Mouse (Mus musculus): Measurements from ENCODE around the gene Chst2. TPM values are rescaled to one million over a fixed set of nuclear protein-coding genes. Genes with fewer than 3 reads are reported as not detected.

Gene Chst2
- polyA plus RNA-seq, 1 experiment from 2014 or later: 1.8 TPM

DNA sequence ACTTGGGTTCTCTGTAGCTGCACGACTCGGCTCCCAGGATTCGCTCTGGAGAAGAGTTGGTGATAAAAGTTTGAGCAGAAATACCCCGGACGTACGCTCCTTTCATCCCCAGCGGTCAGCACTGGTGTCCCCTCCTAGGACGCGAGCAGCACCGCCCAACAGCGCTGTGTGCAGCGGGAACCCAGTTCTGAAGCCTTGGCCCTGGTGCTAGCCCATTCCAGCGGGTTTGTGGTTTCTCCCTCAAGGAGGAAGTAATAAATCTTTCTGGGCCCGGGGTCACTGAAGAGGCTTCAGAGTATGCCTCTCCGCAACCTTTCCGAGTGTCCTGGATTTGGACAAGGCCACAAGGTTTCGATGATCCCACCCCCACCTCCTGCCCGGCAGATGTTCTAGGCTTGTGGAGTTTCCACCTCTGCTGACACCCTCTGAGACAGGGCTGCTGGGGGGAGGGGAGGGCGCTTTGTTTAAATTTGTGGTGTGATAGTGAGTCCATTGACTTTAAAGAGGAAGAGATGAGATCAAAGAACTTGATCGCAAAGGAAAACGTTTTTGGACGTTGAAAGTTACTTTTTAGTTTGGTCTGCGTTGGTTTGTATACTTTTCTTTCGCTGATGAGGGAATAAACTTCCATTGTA is 1.2 kb upstream of the Chst2 start:
- Histone ChIP-seq H3K4me1 (peaks cover 17% of the 10 kb centered on the region), H3K4me3 (peak overlapping the region; percentile 79), H3K27ac (replicated peaks) (peak overlapping the region; percentile 70), H3K4me2 (peak overlapping the region; percentile 99), H3K36me3 (no peaks in the 10 kb centered on the region), H3K9ac (peak overlapping the region; percentile 85), H3K27me3 (replicated peaks) (peaks cover 41% of the 10 kb centered on the region), H3K9me3 (no peaks in the 10 kb centered on the region)
- peak; percentile 11; the same call in 1 of the 2 replicates for ATAC-seq (ENCODE audit: extremely low read depth, insufficient number of reproducible peaks, low FRiP score, low TSS enrichment)
- 1% methylated on average over 24 of the region's 24 CpGs for WGBS

DNA sequence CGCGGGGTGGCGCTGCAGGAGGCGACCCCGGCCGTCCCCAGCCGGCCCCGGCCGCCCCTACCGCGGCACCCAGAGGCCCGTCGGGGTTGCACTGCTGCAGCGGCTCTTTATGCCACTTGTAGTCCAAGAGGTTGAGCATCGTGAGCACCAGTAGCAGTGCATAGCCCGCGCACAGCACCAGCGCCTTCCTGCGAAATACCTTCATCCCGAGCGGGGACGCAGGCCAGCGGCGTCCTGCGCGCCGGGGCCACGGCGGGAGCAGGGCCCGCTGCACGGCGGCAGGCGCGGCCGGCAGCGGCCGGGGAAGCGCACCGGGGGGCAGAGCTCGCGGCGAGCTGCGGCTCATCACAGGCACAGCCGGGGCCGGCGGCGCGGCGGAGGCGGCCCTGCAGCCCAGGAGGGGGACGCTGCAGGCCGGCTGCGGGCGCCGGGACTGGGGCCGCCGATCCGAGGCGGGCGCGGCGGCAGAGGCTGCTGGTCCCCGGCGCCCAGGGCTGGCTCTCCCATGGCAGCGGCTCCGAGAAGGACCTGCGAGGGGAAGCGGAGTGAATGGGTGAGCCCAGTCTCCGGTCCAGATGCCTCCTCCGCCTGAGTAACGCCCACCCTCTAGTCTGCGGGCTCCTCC is 464 bp downstream of the Chst2 start:
- 0 out of 2 replicates have a peak, but pooled peaks have one; percentile 9 for ATAC-seq (ENCODE audit: extremely low read depth, insufficient number of reproducible peaks, low FRiP score, low TSS enrichment)
- H3K9ac ChIP-seq: peak overlapping the region; percentile 85
- under 1% methylated on average over 65 of the region's 72 CpGs for WGBS
- no peaks in the 10 kb centered on the region for H3K36me3 ChIP-seq
- peaks cover 22% of the 10 kb centered on the region for H3K4me1 ChIP-seq
- peak overlapping the region; percentile 63 for H3K27ac ChIP-seq (replicated peaks)
- no peaks in the 10 kb centered on the region for H3K9me3 ChIP-seq
- H3K4me2 ChIP-seq: peak overlapping the region; percentile 99
- peak overlapping the region; percentile 79 for H3K4me3 ChIP-seq
- peaks cover 35% of the 10 kb centered on the region for H3K27me3 ChIP-seq (replicated peaks)

DNA sequence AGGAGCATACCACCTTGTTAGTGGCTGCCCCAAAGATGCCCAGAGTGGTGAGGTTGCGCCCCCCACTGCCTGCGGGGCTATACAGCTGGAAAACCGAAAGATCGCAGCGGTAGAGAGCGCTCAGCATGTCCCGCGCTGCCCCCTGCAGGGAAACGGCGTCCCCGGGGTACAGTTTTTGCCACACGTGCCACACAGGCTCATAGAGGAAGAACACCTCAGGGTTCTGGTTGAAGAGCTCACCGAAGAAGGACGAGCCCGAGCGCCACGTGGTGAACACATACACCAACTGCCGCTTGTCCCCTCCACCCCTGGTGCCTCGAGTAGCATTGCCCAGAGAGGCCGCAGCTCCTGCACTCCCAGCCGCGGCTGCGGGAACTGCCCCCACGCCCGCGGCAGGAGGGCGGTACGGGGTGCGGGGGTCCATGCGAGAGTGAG is 994 bp downstream of the Chst2 start:
- Histone ChIP-seq H3K27ac (replicated peaks) (no peak overlapping the region), H3K27me3 (replicated peaks) (peaks cover 32% of the 10 kb centered on the region), H3K4me3 (peak overlapping the region; percentile 79), H3K36me3 (no peaks in the 10 kb centered on the region), H3K4me2 (peak overlapping the region; percentile 99), H3K9ac (peak overlapping the region; percentile 85), H3K4me1 (peaks cover 22% of the 10 kb centered on the region), H3K9me3 (no peaks in the 10 kb centered on the region)
- 3% methylated on average over 30 of the region's 30 CpGs for WGBS
- ATAC-seq (ENCODE audit: extremely low read depth, insufficient number of reproducible peaks, low FRiP score, low TSS enrichment): no peak

DNA sequence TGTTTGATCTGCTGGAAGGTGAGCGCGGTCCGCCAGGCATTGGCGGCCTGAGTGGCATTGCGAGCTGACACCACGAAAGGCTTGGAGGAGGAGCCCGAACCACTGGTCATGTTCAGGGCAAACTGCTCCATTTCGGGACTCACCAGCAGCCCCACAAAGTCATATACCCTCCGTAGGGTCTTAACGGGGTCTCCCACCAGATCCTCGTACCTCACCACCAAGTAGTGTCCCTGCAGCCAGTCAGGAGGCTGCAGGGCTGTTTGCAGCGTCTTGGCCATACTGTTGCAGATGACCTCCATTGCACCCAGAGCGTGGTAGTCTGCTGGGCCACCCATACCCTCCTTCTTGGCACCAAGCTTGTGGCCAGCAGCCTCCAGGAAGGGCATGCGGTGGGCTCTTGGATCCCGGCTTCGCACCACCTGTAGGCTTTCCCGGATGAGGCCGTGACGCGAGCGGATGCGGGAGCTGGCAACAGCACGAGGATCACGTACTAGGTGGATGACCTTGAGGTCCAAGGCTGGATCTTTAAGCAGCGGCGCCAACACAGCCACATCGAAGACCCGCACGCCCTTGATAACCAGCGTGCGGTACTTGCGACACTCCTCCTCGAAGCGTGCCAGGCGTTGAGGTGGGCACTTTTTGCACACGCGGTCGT is 1.6 kb downstream of the Chst2 start:
- Histone ChIP-seq H3K36me3 (no peaks in the 10 kb centered on the region), H3K4me2 (peak overlapping the region; percentile 99), H3K4me1 (peaks cover 22% of the 10 kb centered on the region), H3K9ac (peak overlapping the region; percentile 85), H3K4me3 (peak overlapping the region; percentile 79), H3K27ac (replicated peaks) (no peak overlapping the region), H3K27me3 (replicated peaks) (peaks cover 30% of the 10 kb centered on the region), H3K9me3 (no peaks in the 10 kb centered on the region)
- ATAC-seq (ENCODE audit: extremely low read depth, insufficient number of reproducible peaks, low FRiP score, low TSS enrichment): no peak
- WGBS: 71% methylated on average over 38 of the region's 38 CpGs

DNA sequence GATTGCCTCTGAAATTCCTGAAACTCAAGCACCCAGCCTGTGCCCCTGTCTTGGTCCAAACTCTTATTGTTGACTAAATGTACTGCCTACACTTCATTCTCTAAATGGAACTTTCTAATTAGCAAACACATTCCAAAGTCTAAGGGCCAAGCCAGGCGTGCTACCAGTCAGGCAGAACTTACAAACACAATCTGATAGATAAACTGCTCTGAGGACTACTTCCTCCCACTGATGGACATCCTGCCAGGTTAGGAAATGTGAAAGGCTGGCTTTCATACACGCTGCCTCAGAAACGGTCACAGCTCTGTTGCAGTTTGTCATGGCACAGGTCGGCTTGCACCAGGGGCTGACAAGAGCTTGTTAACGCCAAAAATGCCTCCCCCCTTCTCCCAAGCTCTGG is 4.8 kb downstream of the Chst2 start:
- Histone ChIP-seq H3K4me3 (no peak overlapping the region), H3K4me1 (peaks cover 14% of the 10 kb centered on the region), H3K27ac (replicated peaks) (no peak overlapping the region), H3K9me3 (no peaks in the 10 kb centered on the region), H3K9ac (no peak overlapping the region), H3K27me3 (replicated peaks) (peaks cover 17% of the 10 kb centered on the region), H3K36me3 (no peaks in the 10 kb centered on the region), H3K4me2 (no peak overlapping the region)
- no peak for ATAC-seq (ENCODE audit: extremely low read depth, insufficient number of reproducible peaks, low FRiP score, low TSS enrichment)
- 13% methylated on average over 5 of the region's 5 CpGs for WGBS

DNA sequence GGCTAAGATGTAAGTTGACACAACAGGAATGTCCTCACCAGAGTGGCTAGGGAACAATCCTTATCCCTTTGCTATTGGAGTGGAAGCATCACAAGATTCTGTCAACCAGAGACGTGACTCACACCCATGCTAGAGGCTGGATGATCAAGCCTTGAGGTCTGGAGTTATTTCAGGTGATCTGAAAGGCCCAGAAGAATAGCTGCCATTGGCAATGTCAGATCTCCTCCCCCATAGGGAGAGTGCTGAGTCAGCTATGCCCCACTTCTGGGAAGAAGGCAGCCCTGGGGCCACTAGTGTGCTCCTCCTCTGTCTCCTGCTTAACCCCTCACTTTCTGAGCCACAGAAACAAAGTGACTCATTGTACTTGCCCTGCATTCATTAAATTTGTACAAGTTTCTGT is 14.5 kb downstream of the Chst2 start:
- H3K4me3 ChIP-seq: no peak overlapping the region
- 31% methylated on average over 1 of the region's 1 CpGs for WGBS
- no peaks in the 10 kb centered on the region for H3K4me1 ChIP-seq
- no peak overlapping the region for H3K27ac ChIP-seq (replicated peaks)
- no peaks in the 10 kb centered on the region for H3K27me3 ChIP-seq (replicated peaks)
- H3K9ac ChIP-seq: no peak overlapping the region
- no peak for ATAC-seq (ENCODE audit: extremely low read depth, insufficient number of reproducible peaks, low FRiP score, low TSS enrichment)
- H3K9me3 ChIP-seq: no peaks in the 10 kb centered on the region
- no peak overlapping the region for H3K4me2 ChIP-seq
- no peaks in the 10 kb centered on the region for H3K36me3 ChIP-seq

DNA sequence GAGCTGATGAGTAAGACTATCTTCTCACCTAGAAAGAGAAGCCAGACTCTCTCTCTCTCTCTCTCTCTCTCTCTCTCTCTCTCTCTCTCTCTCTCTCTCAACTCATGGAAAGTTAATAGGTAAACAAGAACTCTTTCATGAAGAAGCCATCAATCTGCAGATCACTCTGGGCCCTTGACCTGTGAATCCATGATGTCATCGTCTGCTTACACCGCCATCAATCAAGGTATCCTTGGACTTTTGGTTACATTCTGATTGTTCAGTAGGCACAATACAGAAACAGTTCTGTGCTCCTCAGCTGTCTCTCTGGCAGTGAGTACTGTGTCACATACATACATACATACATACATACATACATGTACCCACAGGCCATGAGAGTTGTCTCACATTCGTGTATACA is 16.6 kb downstream of the Chst2 start:
- 85% methylated on average over 3 of the region's 3 CpGs for WGBS
- H3K4me2 ChIP-seq: no peak overlapping the region
- H3K9me3 ChIP-seq: no peaks in the 10 kb centered on the region
- H3K36me3 ChIP-seq: no peaks in the 10 kb centered on the region
- H3K27ac ChIP-seq (replicated peaks): no peak overlapping the region
- no peak overlapping the region for H3K9ac ChIP-seq
- H3K4me3 ChIP-seq: no peak overlapping the region
- H3K4me1 ChIP-seq: no peaks in the 10 kb centered on the region
- no peaks in the 10 kb centered on the region for H3K27me3 ChIP-seq (replicated peaks)
- no peak for ATAC-seq (ENCODE audit: extremely low read depth, insufficient number of reproducible peaks, low FRiP score, low TSS enrichment)

DNA sequence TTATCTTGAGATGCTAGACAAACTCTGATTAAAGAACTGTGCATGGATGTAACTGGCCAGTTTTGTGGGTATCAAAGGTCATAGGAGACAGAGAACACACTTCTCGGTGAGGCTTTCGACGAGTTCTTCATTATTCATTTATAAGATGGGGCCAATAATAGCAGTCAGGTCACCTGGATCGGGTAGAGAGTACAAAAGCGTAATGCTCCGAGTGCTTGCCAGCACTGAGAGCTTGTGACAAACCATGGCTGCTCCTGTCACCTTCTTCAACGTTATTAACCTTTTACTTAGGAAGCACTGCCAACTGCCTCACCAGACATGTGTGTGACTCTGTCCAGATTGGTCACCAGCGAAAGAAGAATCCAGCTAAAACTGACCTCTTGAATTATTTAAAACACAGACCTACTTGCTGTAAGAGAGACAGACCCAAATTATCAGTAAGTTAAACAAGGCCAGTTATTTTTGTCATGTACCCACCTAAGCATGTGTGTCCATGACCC is 18.6 kb downstream of the Chst2 start:
- H3K27ac ChIP-seq (replicated peaks): no peak overlapping the region
- H3K9ac ChIP-seq: no peak overlapping the region
- no peak for ATAC-seq (ENCODE audit: extremely low read depth, insufficient number of reproducible peaks, low FRiP score, low TSS enrichment)
- 72% methylated on average over 8 of the region's 8 CpGs for WGBS
- H3K9me3 ChIP-seq: no peaks in the 10 kb centered on the region
- no peaks in the 10 kb centered on the region for H3K4me1 ChIP-seq
- no peaks in the 10 kb centered on the region for H3K36me3 ChIP-seq
- H3K27me3 ChIP-seq (replicated peaks): no peaks in the 10 kb centered on the region
- no peak overlapping the region for H3K4me3 ChIP-seq
- H3K4me2 ChIP-seq: no peak overlapping the region

DNA sequence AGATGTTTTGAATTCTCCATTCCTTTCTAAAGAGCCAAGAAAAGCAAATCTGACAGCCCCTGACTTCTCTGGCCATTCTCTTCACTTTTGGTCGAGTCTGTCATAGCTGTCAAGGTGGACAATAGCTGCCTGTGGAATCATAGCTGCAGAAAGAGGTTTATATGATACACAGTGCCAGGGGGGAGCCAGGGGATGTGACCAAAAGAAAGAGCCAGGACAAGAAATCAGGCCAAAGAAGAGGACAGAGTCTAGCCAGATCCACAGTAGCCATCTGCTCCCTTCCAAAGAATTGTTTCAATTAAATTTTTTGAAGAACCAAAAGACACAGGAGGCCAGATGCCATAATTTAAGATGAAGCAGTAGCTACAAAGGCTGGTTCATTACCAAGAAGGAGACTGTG is 30.6 kb downstream of the Chst2 start:
- no peak for ATAC-seq (ENCODE audit: extremely low read depth, insufficient number of reproducible peaks, low FRiP score, low TSS enrichment)
- no peak overlapping the region for H3K27ac ChIP-seq (replicated peaks)
- H3K4me1 ChIP-seq: no peaks in the 10 kb centered on the region
- no peaks in the 10 kb centered on the region for H3K27me3 ChIP-seq (replicated peaks)
- no peak overlapping the region for H3K4me2 ChIP-seq
- H3K4me3 ChIP-seq: no peak overlapping the region
- no peaks in the 10 kb centered on the region for H3K9me3 ChIP-seq
- no peaks in the 10 kb centered on the region for H3K36me3 ChIP-seq
- H3K9ac ChIP-seq: no peak overlapping the region
- 39% methylated on average over 1 of the region's 1 CpGs for WGBS

DNA sequence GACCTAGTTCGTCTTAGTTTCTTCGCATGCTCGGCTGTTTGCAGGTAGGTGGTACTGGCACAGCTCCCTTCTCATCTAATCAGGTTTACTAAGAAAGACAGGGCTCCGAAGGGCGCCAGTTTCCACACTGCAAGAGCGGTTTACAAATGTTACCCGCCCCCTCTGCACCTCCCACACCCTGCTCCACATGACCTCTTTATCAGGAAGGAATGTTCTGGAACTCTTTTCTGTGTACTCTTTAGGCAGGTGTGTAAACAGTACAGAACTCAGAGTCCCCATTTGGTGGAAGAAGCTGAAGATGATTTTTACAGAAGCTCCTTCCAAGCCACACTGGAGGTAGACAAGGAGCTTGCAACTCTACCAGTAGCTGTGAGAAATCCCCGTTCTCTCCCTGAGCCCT is 31.2 kb downstream of the Chst2 start:
- Histone ChIP-seq H3K4me1 (no peaks in the 10 kb centered on the region), H3K27ac (replicated peaks) (no peak overlapping the region), H3K4me3 (no peak overlapping the region), H3K9ac (no peak overlapping the region), H3K36me3 (no peaks in the 10 kb centered on the region), H3K27me3 (replicated peaks) (no peaks in the 10 kb centered on the region), H3K4me2 (no peak overlapping the region), H3K9me3 (no peaks in the 10 kb centered on the region)
- WGBS: 68% methylated on average over 8 of the region's 8 CpGs
- no peak for ATAC-seq (ENCODE audit: extremely low read depth, insufficient number of reproducible peaks, low FRiP score, low TSS enrichment)

DNA sequence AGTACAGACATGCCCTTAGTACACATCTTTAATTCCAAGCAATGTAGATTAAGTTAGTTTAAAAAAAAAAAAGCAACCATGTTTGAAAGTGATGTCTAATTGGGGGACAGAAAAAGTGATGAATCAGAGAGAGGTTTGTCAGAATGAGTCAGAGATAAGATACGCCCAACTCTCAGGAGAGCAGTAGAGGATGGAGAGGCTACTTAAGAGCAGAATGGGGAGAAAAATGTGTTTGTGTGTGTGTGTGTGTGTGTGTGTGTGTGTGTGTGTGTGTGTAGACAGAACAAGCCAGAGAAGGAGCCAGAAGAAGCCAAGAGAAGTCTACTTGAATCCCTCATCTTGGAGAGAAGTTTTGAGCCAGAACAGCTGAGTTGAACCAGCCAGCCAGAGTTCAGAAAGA is 32.8 kb downstream of the Chst2 start:
- Histone ChIP-seq H3K9me3 (peaks cover 3% of the 10 kb centered on the region), H3K27me3 (replicated peaks) (no peaks in the 10 kb centered on the region), H3K36me3 (no peaks in the 10 kb centered on the region), H3K27ac (replicated peaks) (no peak overlapping the region), H3K9ac (no peak overlapping the region), H3K4me2 (no peak overlapping the region), H3K4me3 (no peak overlapping the region), H3K4me1 (no peaks in the 10 kb centered on the region)
- ATAC-seq (ENCODE audit: extremely low read depth, insufficient number of reproducible peaks, low FRiP score, low TSS enrichment): no peak
- 79% methylated on average over 1 of the region's 1 CpGs for WGBS

All from heart, embryonic 13.5 days (tissue).